Mouse (Mus musculus): Measurements from ENCODE around the gene 5430427O19Rik.

5430427O19Rik gene

GRCm38 (mm10) chrX:85869914-85870483 is at the start of gene 5430427O19Rik:
Gene 5430427O19Rik, plus strand, starts transcription at chrX:85870354.
- no peak for DNase-seq (ENCODE audit: low spot score in 2 of 2)

GRCm38 (mm10) chrX:85827719-85828453 is 42.3 kb upstream of the 5430427O19Rik start:
- no peak for DNase-seq (ENCODE audit: low spot score in 2 of 2)

- DNase-seq (ENCODE audit: low spot score in 2 of 2) = peak; percentile 26 to 38
Observed at GRCm38 (mm10) chrX:85829000-85829399, 41.2 kb upstream of the 5430427O19Rik start.

GRCm38 (mm10) chrX:85839174-85839573 is 31.0 kb upstream of the 5430427O19Rik start:
- no peak for DNase-seq (ENCODE audit: low spot score in 2 of 2)

GRCm38 (mm10) chrX:85855938-85856337 is 14.2 kb upstream of the 5430427O19Rik start:
- DNase-seq (ENCODE audit: low spot score in 2 of 2) = no peak

- no peak for DNase-seq (ENCODE audit: low spot score in 2 of 2)
Observed at GRCm38 (mm10) chrX:85857169-85857568, 13.0 kb upstream of the 5430427O19Rik start.

- DNase-seq (ENCODE audit: low spot score in 2 of 2) = no peak
Observed at GRCm38 (mm10) chrX:85868079-85868478, 2.1 kb upstream of the 5430427O19Rik start.

GRCm38 (mm10) chrX:85871371-85872056 is 1.4 kb downstream of the 5430427O19Rik start:
- no peak for DNase-seq (ENCODE audit: low spot score in 2 of 2)

DNA sequence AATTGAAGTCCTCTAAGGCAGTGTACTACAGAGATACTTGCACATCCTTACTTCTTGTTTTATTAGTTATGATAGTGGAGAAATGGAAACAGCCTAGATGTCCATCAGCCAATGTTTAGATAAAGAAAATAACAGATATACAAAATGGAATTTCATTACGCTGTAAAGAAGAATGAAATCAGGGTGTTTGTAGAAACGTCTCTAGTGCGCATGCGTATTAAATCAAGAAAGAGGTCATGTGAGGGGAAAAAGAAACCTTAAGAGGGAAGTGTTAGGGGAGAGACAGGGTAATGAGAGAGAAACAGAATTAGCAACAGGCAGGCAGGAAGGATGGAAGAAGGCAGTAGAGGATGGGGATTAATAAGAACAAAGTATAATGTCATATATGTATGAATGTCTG is 4.2 kb downstream of the 5430427O19Rik start:
- DNase-seq (ENCODE audit: low spot score in 2 of 2) = no peak

- no peak for DNase-seq (ENCODE audit: low spot score in 2 of 2)
Observed at GRCm38 (mm10) chrX:85875951-85876350, 5.8 kb downstream of the 5430427O19Rik start.

DNA sequence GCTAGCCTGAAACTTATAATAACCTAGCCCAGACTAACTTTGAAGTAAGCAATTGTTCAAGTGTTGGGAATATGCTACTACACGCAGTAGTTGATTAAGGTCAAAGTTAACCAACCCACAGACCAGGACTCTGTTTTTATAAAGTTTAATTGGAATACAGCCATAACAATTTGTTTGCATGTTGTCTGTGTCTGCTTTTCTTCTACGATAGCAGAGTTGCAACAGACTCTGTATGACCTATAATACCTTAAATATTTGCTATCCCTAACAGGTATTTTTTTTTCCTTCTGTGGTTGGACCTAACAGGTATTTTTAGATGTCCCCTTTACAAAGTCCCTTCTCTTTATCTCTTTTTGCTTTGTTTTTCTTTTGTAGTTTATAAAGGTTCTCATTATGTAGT is 7.6 kb downstream of the 5430427O19Rik start:
- DNase-seq (ENCODE audit: low spot score in 2 of 2) = no peak

- DNase-seq (ENCODE audit: low spot score in 2 of 2) = no peak
Observed at GRCm38 (mm10) chrX:85878293-85878692, 8.1 kb downstream of the 5430427O19Rik start.

GRCm38 (mm10) chrX:85879198-85879977 is 9.2 kb downstream of the 5430427O19Rik start:
- DNase-seq (ENCODE audit: low spot score in 2 of 2) = peak; percentile 34 to 49

DNA sequence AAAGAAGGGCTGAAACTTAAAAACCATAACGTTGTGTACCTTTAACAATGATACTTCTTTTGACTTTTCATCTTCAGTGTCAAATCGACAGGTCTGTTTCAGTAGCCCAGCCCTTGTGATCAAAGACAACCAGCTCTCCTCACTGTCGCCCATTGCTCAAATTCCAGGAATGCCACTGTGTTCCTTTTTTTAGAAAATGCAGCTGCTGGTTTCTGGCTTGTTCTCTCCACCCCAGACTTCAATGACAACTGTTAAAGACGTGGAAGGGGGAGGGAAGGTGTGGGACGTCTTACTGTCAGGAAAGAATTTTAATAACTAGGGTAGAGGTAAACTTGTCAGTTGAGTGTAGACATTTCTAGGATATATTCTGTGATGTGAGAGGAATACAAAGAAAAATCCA is 16.5 kb downstream of the 5430427O19Rik start:
- DNase-seq (ENCODE audit: low spot score in 2 of 2) = no peak

GRCm38 (mm10) chrX:85901195-85901594 is 31.0 kb downstream of the 5430427O19Rik start:
- DNase-seq (ENCODE audit: low spot score in 2 of 2) = no peak

GRCm38 (mm10) chrX:85919034-85919433 is 48.9 kb downstream of the 5430427O19Rik start:
- peak in 1 of 2 experiments; percentile 23 for DNase-seq (ENCODE audit: low spot score in 2 of 2)

- DNase-seq (ENCODE audit: low spot score in 2 of 2) = no peak
Observed at GRCm38 (mm10) chrX:85932991-85933390, 62.8 kb downstream of the 5430427O19Rik start.

All from right cerebral cortex, postnatal 10 days (tissue).